Mouse (Mus musculus) urinary bladder, adult 18-20 months (tissue): ENCODE results near the gene Gm30083.
A peak's percentile ranks its signal among the peaks of the same experiment; 100 is the strongest.

Source experiments
- DNase-seq, 2 experiments: peaks; one replicate each; pipeline ENCODE4 v3.0.0; 2022; ENCODE audit warnings: low spot score in 2 of 2, mixed read lengths in 2 of 2

Gene Gm30083

DNA sequence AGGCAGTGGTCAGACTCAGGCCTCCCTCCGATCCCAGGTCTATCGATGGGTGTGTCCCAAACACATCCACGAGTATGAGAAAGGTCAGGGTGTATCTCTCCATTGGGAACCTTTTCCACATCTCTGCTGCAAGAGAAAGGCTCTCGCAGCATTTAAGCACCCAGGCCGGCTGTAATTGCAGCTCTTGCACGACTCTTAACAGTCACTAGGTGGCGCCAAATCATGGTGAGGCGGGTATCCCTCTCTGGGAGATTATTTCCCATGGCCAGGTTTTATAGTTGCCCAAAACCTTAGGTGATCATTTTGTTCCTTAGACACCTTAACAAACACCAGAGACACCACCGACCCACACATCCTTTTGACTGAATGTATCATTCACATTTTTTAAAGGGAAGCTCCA is 55.6 kb downstream of the Gm30083 start:
- DNase-seq: peak; percentile 15 to 17

GRCm38 (mm10) chr14:33958841-33959240 is 56.1 kb downstream of the Gm30083 start:
- DNase-seq: no peak

- DNase-seq: no peak
Measured at GRCm38 (mm10) chr14:33958186-33958585, 56.8 kb downstream of the Gm30083 start.

DNA sequence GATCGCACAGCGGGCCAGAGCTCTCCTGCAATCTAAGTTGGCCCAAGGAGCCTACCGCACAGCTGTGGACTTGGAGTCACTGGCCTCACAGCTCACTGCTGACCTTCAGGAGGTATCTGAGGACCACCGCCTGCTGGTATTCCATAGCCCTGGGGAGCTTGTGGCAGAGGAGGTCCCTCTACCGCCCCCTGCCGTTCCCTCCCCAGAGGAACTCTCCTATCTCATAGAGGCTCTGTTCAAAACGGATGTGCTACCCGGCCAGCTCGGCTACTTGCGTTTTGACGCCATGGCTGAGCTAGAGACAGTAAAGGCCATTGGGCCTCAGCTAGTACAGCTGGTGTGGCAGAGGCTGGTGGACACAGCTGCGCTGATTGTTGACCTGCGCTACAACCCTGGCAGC is 58.9 kb downstream of the Gm30083 start:
- no peak for DNase-seq

GRCm38 (mm10) chr14:33953761-33954160 is 61.2 kb downstream of the Gm30083 start, which contains the start of gene Rbp3:
TSS of gene Rbp3 (plus strand) at chr14:33954003.
- no peak for DNase-seq

DNA sequence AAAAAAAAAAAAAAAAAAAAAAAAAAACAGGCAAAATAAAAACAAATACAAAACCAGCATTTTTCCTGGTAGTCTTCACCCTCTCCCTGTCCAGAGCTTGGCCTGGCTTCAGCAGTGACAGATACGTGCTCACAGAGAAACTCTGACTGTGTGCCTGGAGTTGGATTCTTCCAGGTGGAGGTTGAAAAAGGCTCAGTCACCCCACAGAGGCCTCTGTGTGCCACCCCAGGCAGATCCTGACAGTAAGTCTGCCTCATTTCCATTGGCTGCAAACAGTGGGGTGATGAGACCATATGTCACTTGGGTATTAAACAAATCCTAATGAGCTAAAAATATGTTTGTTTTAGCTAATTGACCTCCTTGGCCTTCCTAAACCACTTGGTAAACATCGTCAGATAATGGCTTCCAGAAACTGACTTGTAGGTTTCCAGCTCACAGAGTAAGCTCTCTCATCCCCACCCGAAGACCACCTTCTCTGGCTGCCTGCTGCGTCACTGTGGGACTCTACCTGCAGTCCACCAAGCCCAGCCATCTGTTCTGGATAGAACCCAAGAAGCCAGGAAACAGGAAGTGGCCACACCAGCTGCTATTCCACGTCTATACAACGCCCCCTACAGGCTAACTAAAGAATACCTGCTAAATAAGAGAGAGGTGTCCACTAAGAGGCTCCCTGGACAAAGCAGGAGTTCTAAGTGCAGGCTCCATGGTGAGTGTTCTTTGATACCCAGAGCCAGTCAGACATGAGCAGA is 62.6 kb downstream of the Gm30083 start:
- DNase-seq: no peak

DNA sequence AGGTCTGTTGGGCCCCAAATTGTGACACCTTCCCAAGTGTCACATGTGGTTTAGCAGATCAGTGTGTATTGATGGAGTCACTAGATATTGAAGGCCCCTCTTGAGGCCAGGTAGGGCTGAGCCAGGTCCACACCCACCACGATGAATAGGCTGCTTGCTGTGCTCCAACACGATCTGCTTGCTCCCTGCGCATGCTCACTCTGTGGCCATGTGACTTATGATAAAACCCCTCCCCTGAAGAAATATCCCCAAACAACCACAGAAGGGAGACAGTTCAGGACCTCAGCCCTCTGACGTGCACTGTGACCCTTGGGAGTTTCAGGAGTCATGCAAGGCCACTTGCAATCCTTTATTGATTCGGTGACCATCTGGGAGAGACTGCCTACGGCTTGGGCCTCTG is 68.9 kb downstream of the Gm30083 start:
- DNase-seq: no peak

GRCm38 (mm10) chr14:33942222-33942621 is 72.8 kb downstream of the Gm30083 start:
- DNase-seq: no peak

- no peak for DNase-seq
Measured at GRCm38 (mm10) chr14:33940739-33941138, 74.2 kb downstream of the Gm30083 start, which contains the start of gene Gdf2. TSS of gene Gdf2 (plus strand) at chr14:33941039.

DNA sequence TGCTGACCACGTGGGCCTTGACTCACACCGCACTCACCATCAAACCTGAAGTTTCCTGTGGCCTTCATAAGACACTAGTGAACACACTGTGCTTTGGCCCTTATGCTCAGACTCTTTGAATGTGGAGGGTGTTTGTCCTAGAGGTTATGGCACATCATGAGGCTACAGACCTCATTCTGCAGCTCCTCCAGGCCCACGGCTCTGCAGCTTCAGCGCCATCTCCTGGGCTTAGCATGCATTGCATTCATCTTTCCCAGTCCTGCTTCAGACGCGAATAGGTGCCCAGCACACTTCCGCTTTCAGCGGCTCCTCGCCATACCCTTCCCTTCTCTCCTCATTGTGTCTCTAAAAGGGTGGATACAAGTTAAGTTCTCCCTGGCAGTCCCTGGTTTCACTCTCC is 75.9 kb downstream of the Gm30083 start:
- peak in 1 of 2 experiments; percentile 19 for DNase-seq
